Mouse (Mus musculus) thymus, adult 2 months (tissue): ENCODE data around the gene Olfr709-ps1.
"Not testable (repeated sequence)": the region's sequence is repeated elsewhere in the genome, so short reads cannot be mapped to it uniquely, and the experiment has no call there.

Experiments used
- CTCF ChIP-seq: fragments of 200-500 bp; IDR thresholded peaks from 2 replicates; pipeline ENCODE4 v1.5.1; 2012; ENCODE audit warnings: mild to moderate bottlenecking, control low read depth, low read length, moderate library complexity, borderline replicate concordance; ENCODE audit not compliant: control insufficient read depth, poor library complexity, insufficient read depth; ENCODE audit errors: extremely low read depth
- POLR2A ChIP-seq: fragments of 200-500 bp; IDR thresholded peaks from 2 replicates; pipeline ENCODE4 v1.6.1; 2012; ENCODE audit warnings: mild to moderate bottlenecking, low read length, control low read depth, moderate library complexity; ENCODE audit not compliant: control insufficient read depth, poor library complexity, insufficient read depth; ENCODE audit errors: extremely low read depth

DNA sequence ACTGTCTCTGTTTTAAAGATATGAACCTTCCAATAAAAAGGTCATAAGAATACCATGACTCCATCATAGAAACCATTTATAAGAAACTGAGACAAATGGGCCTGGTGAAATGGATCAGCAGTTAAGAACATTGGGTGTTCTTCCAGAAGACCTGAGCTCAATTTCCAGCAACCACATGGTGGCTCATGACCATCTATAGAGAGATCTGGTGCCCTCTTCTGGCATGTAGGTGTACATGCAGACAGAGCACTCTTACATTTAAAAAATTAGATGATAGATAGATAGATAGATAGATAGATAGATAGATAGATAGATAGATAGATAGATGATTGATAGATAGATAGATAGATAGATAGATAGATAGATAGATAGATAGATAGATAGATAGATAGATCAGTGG is 35.5 kb upstream of the Olfr709-ps1 start:
- not testable (repeated sequence) for TF ChIP-seq CTCF, POLR2A
